Mouse (Mus musculus) neutrophil, adult 5-6 weeks (primary cell): ENCODE data around the gene Sgms1. TPM values are rescaled to one million over a fixed set of nuclear protein-coding genes. Genes with fewer than 3 reads are reported as not detected.

Experiments used
- ATAC-seq: fragments of 151-379, 151-347 bp; 2 replicates; pipeline ENCODE4 v1.8.0; 2017; ENCODE audit warnings: mild to moderate bottlenecking, moderate TSS enrichment; ENCODE audit not compliant: insufficient number of reproducible peaks, poor library complexity, low FRiP score, severe bottlenecking; ENCODE audit errors: extremely low read depth
- total RNA-seq: library from RNA; stranded (forward); fragments of 200-1000 nt; gene quantifications from 2 replicates; pipeline ENCODE4 v1.2.3, GENCODE M21; 2017

Gene Sgms1
- 194 and 198 TPM in 2 replicates for total RNA-seq

- peak; percentile 39; the same call in 1 of the 2 replicates for ATAC-seq
Observed at GRCm38 (mm10) chr19:32389001-32389871, at the start of gene Sgms1. Sgms1 (minus strand) TSS chr19:32389714.

DNA sequence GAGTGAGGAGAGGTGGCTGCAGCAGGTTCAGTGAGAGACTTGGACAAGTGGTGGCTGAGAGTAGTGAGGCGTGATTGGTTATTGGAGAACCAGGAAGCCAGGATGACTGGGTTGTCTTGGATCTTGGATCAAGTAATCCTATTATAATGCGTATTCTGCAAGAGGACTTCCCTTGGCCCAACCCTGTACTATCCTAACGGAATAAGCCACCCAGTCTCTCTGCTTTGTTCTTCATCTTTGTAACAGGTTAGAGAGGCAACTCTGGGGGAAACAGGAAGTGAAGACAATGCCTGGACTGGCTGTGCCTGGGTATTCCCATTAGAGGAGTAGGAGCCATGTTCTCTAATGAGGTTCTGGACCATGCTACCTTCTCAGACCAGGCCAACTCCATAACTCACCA is 36.3 kb upstream of the Sgms1 start:
- no peak for ATAC-seq

DNA sequence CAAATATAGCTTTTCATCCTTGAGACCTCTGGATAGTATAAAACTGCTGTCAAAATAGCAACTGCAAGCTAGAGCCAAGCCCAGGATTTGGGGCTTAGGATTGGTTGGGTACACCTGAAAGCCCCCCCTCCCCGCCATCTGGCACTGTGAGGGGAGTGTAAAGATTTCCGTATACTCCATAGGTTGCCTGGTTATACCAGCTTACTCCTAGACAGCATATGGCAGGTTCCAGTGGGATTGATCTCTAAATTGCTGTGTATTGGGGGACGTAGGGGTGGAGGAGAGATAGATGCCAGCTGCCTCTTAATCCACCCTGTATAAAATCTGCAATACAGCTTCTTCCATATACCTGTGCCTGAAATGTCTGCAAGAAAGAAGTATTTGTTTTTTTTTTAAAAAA is 35.2 kb upstream of the Sgms1 start:
- no peak for ATAC-seq

GRCm38 (mm10) chr19:32419069-32419468 is 29.6 kb upstream of the Sgms1 start:
- no peak for ATAC-seq

GRCm38 (mm10) chr19:32416692-32417317 is 27.3 kb upstream of the Sgms1 start:
- no peak for ATAC-seq

GRCm38 (mm10) chr19:32409603-32410360 is 20.3 kb upstream of the Sgms1 start:
- ATAC-seq, result no peak

GRCm38 (mm10) chr19:32406717-32407116 is 17.2 kb upstream of the Sgms1 start:
- peak; percentile 71 for ATAC-seq

DNA sequence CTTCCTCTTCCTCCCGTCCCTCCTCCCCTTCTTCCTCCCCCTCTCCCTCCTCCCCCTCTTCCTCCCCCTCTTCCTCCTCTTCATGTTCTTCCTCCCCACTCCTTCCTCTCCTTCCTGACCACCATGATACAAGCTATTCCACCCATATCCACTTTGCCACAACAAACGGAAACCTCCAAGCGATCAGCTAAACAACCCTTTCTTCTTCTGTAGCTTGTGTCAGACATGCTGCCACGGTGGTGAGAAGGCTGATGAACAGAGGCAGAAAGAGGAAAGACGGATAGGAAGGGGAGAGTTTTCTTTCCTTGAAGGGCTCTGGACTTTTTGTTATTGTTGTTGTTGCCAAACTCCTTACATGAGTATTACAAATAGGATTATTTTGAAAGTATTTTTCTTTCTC is 14.9 kb upstream of the Sgms1 start:
- no peak for ATAC-seq

DNA sequence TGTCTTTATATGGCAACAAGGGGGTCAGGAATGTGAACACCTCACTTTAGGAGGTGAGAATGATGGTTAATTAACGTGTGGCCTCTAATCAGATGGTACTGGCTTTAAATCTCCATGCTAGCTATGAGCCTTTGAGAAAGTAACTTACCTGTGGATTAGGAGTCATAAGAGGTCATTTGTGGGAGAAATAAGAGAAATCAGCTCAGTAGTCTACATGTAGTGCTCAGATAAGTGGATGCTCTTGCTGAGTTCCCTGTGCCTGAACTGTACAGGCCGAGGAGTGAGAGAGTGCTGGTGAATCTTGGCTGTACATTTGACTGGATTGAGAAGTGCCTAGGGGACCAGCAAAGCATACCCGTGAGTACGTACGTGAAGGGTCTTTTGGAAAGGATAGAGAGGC is 14.3 kb upstream of the Sgms1 start:
- ATAC-seq, result no peak

DNA sequence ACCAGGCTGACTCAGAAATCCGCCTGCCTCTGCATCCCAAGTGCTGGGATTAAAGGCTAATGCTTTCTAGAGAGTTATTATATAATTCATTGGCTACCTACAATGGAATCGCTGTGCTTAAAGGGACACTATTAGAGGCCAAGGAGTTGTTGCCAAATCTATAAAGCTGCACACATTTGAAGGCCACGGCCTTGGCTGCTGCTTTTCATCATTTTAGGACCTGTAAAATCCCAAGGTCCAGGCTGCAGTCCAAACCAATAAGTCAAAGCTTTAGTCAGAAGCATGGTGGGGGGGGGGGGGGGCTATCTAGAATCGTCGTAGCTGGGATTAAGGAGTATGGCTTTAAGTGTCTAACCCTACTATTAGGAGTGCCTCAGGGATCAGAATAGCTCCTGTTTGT is 9.0 kb upstream of the Sgms1 start:
- ATAC-seq, result no peak

DNA sequence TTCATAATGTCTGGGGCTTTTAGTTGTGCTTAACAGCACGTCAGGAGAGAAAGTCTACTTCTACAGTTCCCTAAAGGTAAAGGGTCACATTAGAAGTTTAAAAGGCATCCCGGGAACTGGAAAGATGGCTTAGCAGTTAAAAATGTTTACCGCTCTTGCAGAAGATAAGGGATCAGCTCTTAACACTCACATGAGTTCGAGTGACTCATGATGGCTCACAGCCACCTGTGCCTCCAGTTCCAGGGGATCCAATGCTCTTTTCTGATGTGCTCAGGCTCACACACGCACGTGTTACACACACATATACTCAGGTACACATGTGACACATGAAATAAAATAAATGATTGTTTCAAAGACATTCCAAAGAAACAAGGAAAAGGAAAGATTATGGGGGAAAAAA is 6.8 kb upstream of the Sgms1 start:
- ATAC-seq, result no peak

GRCm38 (mm10) chr19:32394825-32395224 is 5.3 kb upstream of the Sgms1 start:
- ATAC-seq, result no peak

- ATAC-seq, result no peak
Observed at GRCm38 (mm10) chr19:32393758-32394450, 4.4 kb upstream of the Sgms1 start.

- no peak for ATAC-seq
Observed at GRCm38 (mm10) chr19:32393092-32393745, 3.7 kb upstream of the Sgms1 start.

- ATAC-seq, result no peak
Observed at GRCm38 (mm10) chr19:32391441-32391840, 1.9 kb upstream of the Sgms1 start.

GRCm38 (mm10) chr19:32390116-32390515 is 602 bp upstream of the Sgms1 start:
- ATAC-seq, result no peak

DNA sequence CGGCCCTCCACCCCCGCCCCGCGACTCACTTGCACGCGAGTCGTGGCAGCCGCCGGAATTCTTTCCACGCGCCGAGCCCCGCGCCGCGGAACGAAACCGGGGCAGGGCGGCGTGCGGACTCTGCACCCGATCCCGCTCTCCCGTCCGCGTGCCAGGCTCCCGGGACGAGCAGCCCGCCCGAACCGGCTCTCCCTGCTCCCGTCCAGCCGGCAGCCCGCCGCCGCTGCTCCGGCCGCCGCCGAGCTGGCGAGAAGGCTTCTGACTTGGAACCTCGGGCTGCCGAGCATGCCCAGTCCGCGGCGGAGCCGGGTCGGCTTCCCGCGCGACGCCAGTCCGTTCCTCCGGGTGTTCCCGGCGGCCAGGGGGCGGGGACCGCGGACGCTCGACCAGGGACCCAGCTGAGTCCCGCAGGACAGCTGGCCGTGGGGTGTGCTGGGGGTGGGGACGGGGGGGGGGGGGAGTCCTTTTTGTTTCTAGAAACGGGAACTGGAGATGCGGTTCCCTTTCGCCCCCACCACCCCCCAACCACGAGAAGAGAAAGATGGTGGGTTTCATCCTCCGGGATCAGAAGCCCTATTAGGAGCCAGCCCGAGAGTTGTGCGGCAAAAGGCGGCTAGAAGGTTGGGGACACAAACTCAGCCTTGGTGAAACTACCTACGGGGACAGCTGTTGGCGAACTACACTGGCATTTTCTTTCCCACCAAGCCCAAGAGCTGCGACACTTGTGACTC is 1.2 kb downstream of the Sgms1 start:
- no peak for ATAC-seq
